Mouse (Mus musculus) ES-Bruce4 (cell line): ENCODE measurements at regions not wholly inside any gene's neighbourhood (a gene's known extent, or its start where the extent isn't known, plus 50 kb on each side); places are given as distances from the start of the nearest gene placed in this dataset.

ENCODE experiments used
- CTCF ChIP-seq: IDR thresholded peaks from one replicate; pipeline ENCODE4 v1.8.1; 2011; ENCODE audit warnings: low read depth, low read length
- EP300 ChIP-seq: IDR thresholded peaks from 2 replicates; pipeline ENCODE4 v1.6.1; 2011; ENCODE audit warnings: low read depth, low read length; ENCODE audit not compliant: insufficient read depth
- POLR2A ChIP-seq: IDR thresholded peaks from one replicate; pipeline ENCODE4 v1.8.1; 2011; ENCODE audit warnings: low read length; ENCODE audit not compliant: insufficient read depth

GRCm38 (mm10) chr14:99627615-99628014 lies 329.1 kb downstream of the Klf5 start:
- no peak for TF ChIP-seq CTCF
- TF ChIP-seq POLR2A = no peak
- no peak for TF ChIP-seq EP300
